Comparison of ENCODE assay signal across 10 mouse cellular contexts in the genomic region with DNA sequence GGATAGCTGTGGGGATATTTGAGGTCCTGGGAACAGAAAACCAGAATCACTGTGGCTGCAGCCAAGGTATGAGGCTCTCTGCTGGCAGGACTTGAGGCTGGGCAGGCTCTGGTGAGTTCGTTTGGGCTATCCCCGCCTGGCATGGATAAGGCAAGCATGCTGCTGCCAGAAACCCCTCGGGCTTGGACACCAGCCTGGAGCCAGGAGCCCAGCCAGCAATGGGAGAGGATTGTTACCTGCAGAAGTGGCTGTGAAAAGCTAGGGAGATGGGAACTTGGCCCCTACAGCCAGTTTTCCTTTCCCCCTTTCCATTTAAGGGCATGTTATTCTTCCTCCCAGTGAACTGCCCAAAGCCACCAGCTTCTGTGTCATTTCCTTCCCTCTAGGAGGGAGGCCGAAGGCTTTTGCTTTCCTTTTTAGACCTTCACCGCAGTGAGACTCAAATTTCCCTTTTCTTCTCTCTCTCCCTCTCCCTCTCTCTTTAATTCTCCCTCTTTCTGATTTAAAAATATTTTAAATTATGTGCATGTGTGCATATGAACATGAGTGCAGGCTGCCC. TPM values are rescaled to one million over a fixed set of nuclear protein-coding genes. Genes with fewer than 3 reads are reported as not detected.
DNase-seq lines count a peak whose midpoint lies in the region; ATAC-seq lines count a peak whose summit lies in the region.
"Had no signal": no experiment of that assay in that cellular context is flagged by ENCODE, and none has a peak within 500 bp of the region (broad histone marks: within the 10 kb centered on the region; RNA-seq: fewer than 3 reads in every experiment).

No protein-coding gene starts in this region.

- no peak overlapping the region for H3K9ac ChIP-seq in midbrain, embryonic 14.5 days (replicated peaks; ENCODE audit: low read length)
- H3K9ac ChIP-seq: neural tube, embryonic 12.5 days had no signal

- H3K4me2 ChIP-seq in midbrain, embryonic 14.5 days (ENCODE audit: low read length), result no peak overlapping the region
- H3K4me2 ChIP-seq: neural tube, embryonic 12.5 days had no signal

- H3K4me3 ChIP-seq in midbrain, embryonic 10.5 days, result no peak overlapping the region
- no peak overlapping the region for H3K4me3 ChIP-seq in midbrain, embryonic 14.5 days (replicated peaks; ENCODE audit: low read depth, low read length)
- H3K4me3 ChIP-seq in macrophage (ENCODE audit: inconsistent target), result peak overlapping the region; percentile 9; the same call in 1 of the 2 replicates
- H3K4me3 ChIP-seq: neural tube, embryonic 12.5 days had no signal

- 69% methylated on average over 5 of the region's 5 CpGs for WGBS in midbrain, embryonic 10.5 days
- WGBS in midbrain, embryonic 14.5 days, result 72% methylated on average over 5 of the region's 5 CpGs
- 17% methylated on average over 5 of the region's 5 CpGs for WGBS in macrophage (ENCODE audit: missing documents)

- no peak; the same call in 1 of the 2 replicates for ATAC-seq in cerebellum, adult (ENCODE audit: insufficient number of reproducible peaks, low FRiP score, low TSS enrichment)
- no peak for ATAC-seq in midbrain, embryonic 14.5 days (ENCODE audit: low FRiP score, low TSS enrichment)
- no peak for ATAC-seq in erythroblast, adult 5-6 weeks (replicated peaks; ENCODE audit: low FRiP score, poor library complexity, severe bottlenecking)

- H3K79me2 ChIP-seq in macrophage (ENCODE audit: inconsistent target), result no peaks in the 10 kb centered on the region

- no peaks in the 10 kb centered on the region for H3K36me3 ChIP-seq in midbrain, embryonic 10.5 days
- no peaks in the 10 kb centered on the region for H3K36me3 ChIP-seq in midbrain, embryonic 14.5 days (ENCODE audit: control insufficient read depth, insufficient read depth, low read length)
- no peaks in the 10 kb centered on the region for H3K36me3 ChIP-seq in macrophage (ENCODE audit: inconsistent target)
- H3K36me3 ChIP-seq: neural tube, embryonic 12.5 days had no signal

- 0 out of 2 replicates have a peak overlapping the region, but pooled peaks have one; percentile 23 for H3K27ac ChIP-seq in midbrain, embryonic 10.5 days (replicated peaks)
- H3K27ac ChIP-seq in midbrain, embryonic 14.5 days (replicated peaks; ENCODE audit: low read depth, low read length), result no peak overlapping the region
- peak overlapping the region; percentile 85 for H3K27ac ChIP-seq in macrophage
- H3K27ac ChIP-seq: neural tube, embryonic 12.5 days had no signal

- intact Hi-C loops in heart, postnatal 10 days (cut with DNase I), result loop anchor here (5.0 kb wide), 1 partner anchor 61 kb away; a partner anchor contains a TSS

- no peaks in the 10 kb centered on the region for H3K27me3 ChIP-seq in midbrain, embryonic 10.5 days (ENCODE audit: low read depth, poor library complexity, severe bottlenecking)
- H3K27me3 ChIP-seq in midbrain, embryonic 14.5 days (ENCODE audit: control insufficient read depth, insufficient read depth, low read length), result no peaks in the 10 kb centered on the region
- H3K27me3 ChIP-seq: neural tube, embryonic 12.5 days had no signal

- no peaks in the 10 kb centered on the region for H3K9me3 ChIP-seq in midbrain, embryonic 10.5 days (replicated peaks)
- H3K9me3 ChIP-seq in midbrain, embryonic 14.5 days (ENCODE audit: control insufficient read depth, low read length), result no peaks in the 10 kb centered on the region
- H3K9me3 ChIP-seq: neural tube, embryonic 12.5 days had no signal

- peaks cover 22% of the 10 kb centered on the region for H3K4me1 ChIP-seq in midbrain, embryonic 10.5 days
- H3K4me1 ChIP-seq in midbrain, embryonic 14.5 days (ENCODE audit: control insufficient read depth, insufficient read depth, low read length), result no peaks in the 10 kb centered on the region
- H3K4me1 ChIP-seq: neural tube, embryonic 12.5 days had no signal

- DNase-seq in cerebellum, adult 11-12 months, result peak; percentile 57
- no peak for DNase-seq in midbrain, embryonic 10.5 days (ENCODE audit: low spot score)
- DNase-seq in midbrain, embryonic 14.5 days, result no peak
- peak; percentile 80 to 85 for DNase-seq in heart, postnatal 10 days
- no peak for DNase-seq in spleen, postnatal 14 days (ENCODE audit: low spot score in 2 of 2)

RNA-seq across cellular contexts. Expression of a gene that starts 15.2 kb away (rescaled TPM):
- polyA plus RNA-seq in midbrain, embryonic 10.5 days (2016; fragmentation: Nextera tagmentation; extraction: Ambion mirVana), result 0.34 and 0.36 TPM in 2 replicates
- polyA plus RNA-seq in midbrain, embryonic 14.5 days (2014; fragmentation: Nextera tagmentation; extraction: Ambion mirVana), result 0.82 and 1.3 TPM in 2 replicates
- total RNA-seq in heart, postnatal 10 days (2021), result 1 to 10 TPM in 1 of 2 experiments, under 1 TPM in 1; 0.72 to 1.1 TPM
- not detected for total RNA-seq in macrophage (2018; cell fraction: chromatin; rRNA removed)
- total RNA-seq in macrophage (2018; cell fraction: cytosol; rRNA removed), result not detected
- not detected for total RNA-seq in macrophage (2018; cell fraction: nucleus; rRNA removed)
- polyA plus RNA-seq in macrophage (2018), result not detected in 3 replicates
- total RNA-seq in erythroblast, adult 5-6 weeks (2015; ENCODE audit: low replicate concordance), result not detected in 2 replicates
- not detected in 2 replicates for total RNA-seq in erythroblast, adult 5-6 weeks (2017; ENCODE audit: low replicate concordance)

RNA-seq across cellular contexts. Expression of a gene that starts 34.2 kb away (rescaled TPM):
- not detected in 2 replicates for polyA plus RNA-seq in midbrain, embryonic 10.5 days (2016; fragmentation: Nextera tagmentation; extraction: Ambion mirVana)
- polyA plus RNA-seq in midbrain, embryonic 14.5 days (2014; fragmentation: Nextera tagmentation; extraction: Ambion mirVana), result 0.67 TPM in 1 of 2 replicates, not detected in the other
- total RNA-seq in heart, postnatal 10 days (2021), result not detected
- 1 to 10 TPM in 9 of 26 experiments, under 1 TPM in 8, not detected in 9; 0.33 to 7.8 (median 1.4) TPM for total RNA-seq in macrophage (2018; cell fraction: chromatin; rRNA removed)
- total RNA-seq in macrophage (2018; cell fraction: cytosol; rRNA removed), result 10 to 100 TPM in 6 of 26 experiments, 1 to 10 TPM in 20; 1.5 to 50.8 (median 6.4) TPM
- 10 to 100 TPM in 6 of 26 experiments, 1 to 10 TPM in 13, under 1 TPM in 7; 0.51 to 21.6 (median 3.7) TPM for total RNA-seq in macrophage (2018; cell fraction: nucleus; rRNA removed)
- 0.78 to 3.7 TPM (median 0.89 TPM) in 3 replicates for polyA plus RNA-seq in macrophage (2018)
- total RNA-seq in erythroblast, adult 5-6 weeks (2015; ENCODE audit: low replicate concordance), result 1.0 and 2.5 TPM in 2 replicates
- 0.68 and 1.4 TPM in 2 replicates for total RNA-seq in erythroblast, adult 5-6 weeks (2017; ENCODE audit: low replicate concordance)
- polyA plus RNA-seq: embryonic facial prominence, embryonic 11.5 days; neural tube, embryonic 12.5 days had no signal

RNA-seq across cellular contexts. Expression of a gene that starts 44.8 kb away (rescaled TPM):
- 210 and 222 TPM in 2 replicates for polyA plus RNA-seq in midbrain, embryonic 10.5 days (2016; fragmentation: Nextera tagmentation; extraction: Ambion mirVana)
- polyA plus RNA-seq in midbrain, embryonic 14.5 days (2014; fragmentation: Nextera tagmentation; extraction: Ambion mirVana), result 83.0 and 99.4 TPM in 2 replicates
- 100 to 1,000 TPM; 107 to 110 TPM for total RNA-seq in heart, postnatal 10 days (2021)
- total RNA-seq in macrophage (2018; cell fraction: chromatin; rRNA removed), result 10 to 100 TPM in 25 of 26 experiments, 1 to 10 TPM in 1; 7.9 to 35.6 (median 26.9) TPM
- 10 to 100 TPM; 14.6 to 42.8 (median 26.7) TPM for total RNA-seq in macrophage (2018; cell fraction: cytosol; rRNA removed)
- 10 to 100 TPM; 12.4 to 41.6 (median 22.4) TPM for total RNA-seq in macrophage (2018; cell fraction: nucleus; rRNA removed)
- polyA plus RNA-seq in macrophage (2018), result 25.2 to 117 TPM (median 41.6 TPM) in 3 replicates
- 16.1 and 18.0 TPM in 2 replicates for total RNA-seq in erythroblast, adult 5-6 weeks (2015; ENCODE audit: low replicate concordance)
- total RNA-seq in erythroblast, adult 5-6 weeks (2017; ENCODE audit: low replicate concordance), result 27.9 and 32.5 TPM in 2 replicates

Comparison
In these comparisons a context has a peak if more than half of its experiments do, and no peak if none do; other contexts are left out.
1. DNase-seq: peak in cerebellum, adult 11-12 months (single experiment) and heart, postnatal 10 days (2 of 2); none in midbrain, embryonic 10.5 days (single experiment), midbrain, embryonic 14.5 days (single experiment) and spleen, postnatal 14 days (0 of 2).